Mouse (Mus musculus): ENCODE measurements around the gene Ssh2.
A peak's percentile ranks its signal among the peaks of the same experiment; 100 is the strongest.

Ssh2 gene

DNA sequence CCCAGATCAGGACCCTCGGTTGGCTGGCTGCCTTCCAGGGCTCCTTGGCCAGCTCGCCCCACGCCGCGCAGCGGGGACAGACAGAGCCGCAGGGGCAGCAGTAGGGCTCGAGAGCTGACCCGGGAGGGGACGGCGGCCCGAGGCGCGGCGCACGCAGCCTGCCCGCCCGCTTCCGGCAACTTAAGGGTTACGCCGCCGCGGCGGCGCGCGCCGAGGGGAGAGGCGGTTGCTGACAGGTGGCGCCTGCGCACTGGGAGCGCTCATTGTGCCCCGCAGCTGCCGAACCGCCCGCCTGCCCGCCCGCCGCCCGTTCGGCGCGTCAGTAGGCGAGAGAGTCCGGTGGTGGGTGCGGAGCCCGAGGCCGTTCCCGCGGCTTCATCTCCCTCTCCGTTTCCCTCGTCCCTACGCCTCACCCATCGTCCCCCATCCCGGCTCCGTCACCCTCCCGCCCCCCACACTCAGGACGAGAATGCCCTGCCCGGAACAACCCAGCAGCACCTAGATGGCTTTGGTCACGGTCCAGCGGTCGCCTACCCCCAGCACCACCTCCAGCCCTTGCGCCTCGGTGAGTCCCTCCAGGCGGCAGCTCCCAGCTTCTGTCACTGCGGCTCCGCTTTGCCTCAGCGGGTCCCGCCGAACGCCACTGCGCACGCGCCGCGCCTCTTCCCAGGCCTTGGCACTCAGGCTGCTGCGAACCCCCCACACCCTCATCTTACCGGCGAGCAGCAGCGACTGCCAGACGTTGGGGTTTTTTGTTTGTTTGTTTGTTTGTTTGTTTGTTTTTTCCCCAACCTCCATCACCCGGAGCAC lies at the start of gene Ssh2:
Ssh2 (plus strand) TSS at position 337 of the 810 bp plus-strand sequence.
- peak; percentile 87 for DNase-seq (ENCODE audit: low read depth, low spot score)

DNA sequence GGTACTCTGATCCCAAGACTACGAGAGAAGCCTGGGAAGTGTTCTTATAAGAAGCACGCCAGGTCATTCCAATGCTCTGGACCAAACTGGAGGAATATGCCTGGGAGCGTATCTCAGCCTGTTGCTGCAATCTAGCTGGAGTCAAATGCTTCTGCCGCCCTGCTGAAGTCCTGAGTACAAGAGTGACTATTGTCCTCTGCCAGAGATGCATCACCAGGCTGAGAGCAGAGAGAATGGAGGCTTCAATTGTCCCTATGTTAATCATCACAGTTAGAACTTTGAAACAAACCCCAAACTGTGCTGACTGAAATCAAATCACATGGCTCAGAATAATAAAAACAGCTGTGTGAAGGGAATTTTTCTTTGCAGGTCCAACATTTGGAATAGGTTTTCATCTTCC lies 42.4 kb upstream of the Ssh2 start:
- no peak for DNase-seq (ENCODE audit: low read depth, low spot score)

GRCm38 (mm10) chr11:77174531-77174930 lies 41.6 kb upstream of the Ssh2 start:
- DNase-seq (ENCODE audit: low read depth, low spot score) = no peak

- DNase-seq (ENCODE audit: low read depth, low spot score) = no peak
Observed at GRCm38 (mm10) chr11:77179771-77180170, 36.3 kb upstream of the Ssh2 start.

DNA sequence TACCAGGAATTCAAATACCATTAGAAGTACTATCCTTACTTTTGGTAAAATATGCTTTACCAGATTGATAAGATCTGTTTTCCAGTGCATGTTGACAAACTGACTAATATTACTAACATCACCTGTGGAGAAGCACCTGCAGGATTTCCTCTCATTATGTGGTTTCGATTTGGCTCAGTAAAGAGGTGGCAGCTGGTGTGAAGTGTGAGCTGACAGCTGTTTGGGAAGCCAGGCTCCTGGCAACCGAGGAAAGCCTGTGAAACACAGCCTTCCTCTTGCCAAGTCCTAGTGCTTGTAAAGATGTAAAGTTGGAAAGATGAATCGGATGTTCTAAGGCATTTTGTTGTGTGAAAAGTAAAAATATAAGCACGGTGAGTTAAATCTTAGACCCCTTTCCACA lies 35.2 kb upstream of the Ssh2 start:
- peak; percentile 23 for DNase-seq (ENCODE audit: low read depth, low spot score)

DNA sequence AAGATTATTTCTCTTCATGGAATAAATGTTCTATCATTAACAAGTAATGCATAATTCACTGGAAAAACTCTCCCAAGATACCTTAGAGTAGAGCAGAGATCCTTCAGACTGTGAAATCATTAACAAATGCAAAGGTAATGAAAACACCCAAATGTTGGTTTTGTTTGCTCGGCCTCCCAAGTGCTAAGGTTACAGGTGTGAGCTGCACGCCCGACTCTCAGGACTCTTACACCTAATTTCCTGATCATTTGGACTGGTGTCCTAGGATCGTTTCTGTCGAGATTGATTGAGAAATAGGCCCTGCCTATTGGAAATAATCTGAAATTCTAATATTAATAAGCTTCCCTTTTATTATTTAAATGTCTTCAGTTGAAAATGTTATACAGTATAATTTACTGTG lies 34.6 kb upstream of the Ssh2 start:
- no peak for DNase-seq (ENCODE audit: low read depth, low spot score)

DNA sequence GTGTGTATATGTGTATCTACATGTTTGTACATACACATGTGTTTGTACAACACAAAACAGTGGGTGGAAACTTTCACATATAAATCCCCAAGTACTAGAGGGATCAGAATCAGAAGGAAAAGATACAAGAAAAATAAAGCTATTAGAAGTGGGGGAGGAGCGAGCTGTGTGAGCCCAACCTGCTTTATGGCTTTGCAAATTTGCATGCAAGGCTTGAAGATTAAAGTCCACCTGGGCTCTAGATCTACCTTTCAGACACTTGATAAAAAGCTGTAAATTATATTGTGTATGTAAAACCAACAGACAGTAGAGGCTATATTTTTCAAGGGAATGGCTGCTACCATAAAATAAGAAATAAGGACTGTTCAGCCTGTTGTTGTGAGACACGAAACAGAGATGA lies 34.0 kb upstream of the Ssh2 start:
- no peak for DNase-seq (ENCODE audit: low read depth, low spot score)

- no peak for DNase-seq (ENCODE audit: low read depth, low spot score)
Observed at GRCm38 (mm10) chr11:77182616-77183015, 33.5 kb upstream of the Ssh2 start.

GRCm38 (mm10) chr11:77184926-77185325 lies 31.2 kb upstream of the Ssh2 start:
- no peak for DNase-seq (ENCODE audit: low read depth, low spot score)

DNA sequence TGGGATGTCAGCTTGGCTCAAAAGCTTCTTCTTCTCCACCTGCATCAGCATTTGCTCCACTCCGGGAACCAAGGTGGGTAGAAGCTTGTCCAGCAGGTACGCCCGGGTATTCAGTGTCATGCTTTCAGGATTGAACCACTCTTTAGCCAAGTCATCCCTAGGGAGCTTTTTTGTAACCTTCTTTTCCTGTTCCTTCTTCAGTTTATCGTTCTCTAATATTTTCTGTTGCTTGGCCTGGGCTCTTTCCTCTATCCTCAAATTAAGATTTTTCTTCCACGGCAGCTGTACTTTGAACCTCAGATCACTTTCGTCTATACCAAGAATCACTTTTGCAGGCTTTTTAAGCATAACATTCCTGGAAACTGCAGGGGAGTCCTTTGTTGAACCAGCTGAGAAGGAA lies 27.2 kb upstream of the Ssh2 start, which contains the start of gene Efcab5:
Efcab5 (minus strand) TSS at position 101 of the 400 bp plus-strand sequence.
- DNase-seq (ENCODE audit: low read depth, low spot score) = no peak

DNA sequence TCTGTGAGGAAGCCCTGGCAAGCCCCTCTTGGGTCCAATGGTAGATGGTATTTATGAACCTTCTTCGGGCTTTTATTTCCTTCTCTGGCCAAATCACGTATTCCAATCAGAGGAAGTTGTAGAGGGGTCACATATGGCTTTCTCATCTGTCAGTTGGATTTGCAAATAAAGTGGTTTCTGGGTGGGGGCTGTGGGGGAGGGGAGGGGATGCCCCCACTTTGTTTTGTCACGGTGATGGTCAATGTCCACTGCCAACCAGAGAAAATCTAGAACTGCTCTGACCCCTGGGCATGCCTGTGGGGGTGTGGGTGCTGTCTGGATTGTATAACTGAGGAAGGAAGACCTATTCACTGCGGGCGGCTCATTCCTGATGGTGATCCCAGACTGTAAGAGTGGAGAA lies 22.7 kb upstream of the Ssh2 start:
- DNase-seq (ENCODE audit: low read depth, low spot score) = no peak

DNA sequence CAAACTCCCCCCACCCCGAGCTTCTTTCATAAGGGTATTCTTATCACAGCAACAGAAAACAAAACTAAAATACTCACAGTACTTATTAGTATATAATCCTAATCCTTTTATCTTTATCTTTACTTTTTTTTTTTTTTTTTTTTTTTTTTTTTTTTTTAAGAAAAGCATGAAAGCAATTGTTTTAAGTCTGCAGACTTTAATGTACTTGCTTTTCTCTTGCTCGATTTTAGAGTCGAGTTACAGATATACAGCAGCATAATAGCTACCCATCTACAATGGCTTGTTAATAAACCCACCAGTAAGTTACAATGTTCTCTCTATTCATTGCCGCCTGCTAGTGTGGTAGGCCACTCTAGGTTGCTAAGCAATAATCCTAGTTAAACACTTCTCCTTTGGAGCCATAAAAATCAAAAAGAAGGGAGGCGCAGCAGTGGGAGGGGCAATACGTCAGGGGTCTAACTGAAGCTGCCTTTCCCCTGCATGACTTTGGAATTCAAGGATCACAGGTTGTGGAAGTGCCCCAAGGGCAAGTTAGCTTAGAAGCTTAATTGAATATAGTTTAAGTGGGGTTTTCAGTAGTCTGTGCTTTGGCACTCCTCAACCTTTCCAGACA lies 22.0 kb upstream of the Ssh2 start:
- peak; percentile 75 for DNase-seq (ENCODE audit: low read depth, low spot score)

DNA sequence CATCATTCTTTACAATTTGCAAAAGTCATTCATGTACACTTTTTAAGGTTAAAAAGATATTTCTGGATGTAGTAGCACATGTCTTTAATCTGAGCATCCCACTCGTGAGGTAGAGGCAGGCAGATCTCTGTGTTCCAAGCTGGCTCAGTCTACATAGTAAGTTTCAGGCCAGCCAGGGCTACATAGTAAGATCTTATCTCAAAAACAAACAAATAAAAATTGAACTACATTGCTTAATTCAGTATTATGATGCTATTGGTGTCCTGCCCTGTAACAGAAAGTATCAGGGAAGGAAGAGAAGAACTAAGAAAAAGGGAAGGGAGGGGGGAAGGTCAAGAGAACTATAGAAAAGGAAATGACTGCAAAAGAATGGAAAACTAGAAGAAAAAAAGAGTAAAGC lies 21.3 kb upstream of the Ssh2 start:
- DNase-seq (ENCODE audit: low read depth, low spot score) = no peak

GRCm38 (mm10) chr11:77195360-77196109 lies 20.6 kb upstream of the Ssh2 start:
- no peak for DNase-seq (ENCODE audit: low read depth, low spot score)

DNA sequence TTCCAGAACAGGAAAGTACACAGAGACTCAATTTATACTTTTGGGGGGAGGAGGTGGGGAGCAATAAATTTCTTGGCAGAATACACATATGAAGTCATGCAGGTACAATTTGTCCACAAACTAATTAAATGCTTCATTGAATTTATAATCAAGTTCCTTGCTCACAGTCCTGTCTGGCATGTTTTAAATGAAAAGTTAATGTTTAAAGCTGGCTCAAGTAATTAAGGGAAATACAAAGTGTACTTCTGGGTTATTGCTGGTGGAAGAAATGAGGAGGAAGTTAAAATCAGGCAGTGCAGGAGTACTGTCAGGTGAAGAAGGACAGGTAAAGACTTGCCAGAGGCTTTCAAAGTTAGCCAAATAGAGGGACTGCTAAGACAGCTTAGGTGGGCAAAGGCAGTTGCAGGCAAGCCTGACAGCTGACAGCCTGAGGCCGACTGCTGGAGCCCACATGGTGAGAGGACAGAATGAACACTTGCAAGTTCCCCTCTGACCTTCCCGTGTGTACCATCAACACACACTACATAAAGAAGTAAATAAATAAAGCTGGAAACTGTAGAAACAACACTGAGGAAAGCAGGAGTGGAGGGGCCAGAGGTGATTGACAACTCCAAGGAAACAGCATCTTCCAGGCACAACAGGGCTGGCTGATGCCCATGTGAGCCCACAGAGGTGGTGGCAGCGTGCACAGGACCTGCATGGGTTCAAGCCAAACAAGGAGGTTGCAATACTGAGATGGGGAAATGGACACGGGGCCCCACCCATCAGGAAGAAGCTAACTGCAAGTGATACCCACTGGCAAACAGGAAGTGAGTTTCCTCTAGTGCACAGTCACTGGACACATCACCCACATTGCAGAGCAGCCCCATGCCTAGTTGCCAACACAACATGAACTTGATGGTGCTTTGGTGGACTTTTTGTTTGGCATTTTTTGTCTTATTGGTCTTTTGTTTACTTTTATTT lies 19.6 kb upstream of the Ssh2 start:
- no peak for DNase-seq (ENCODE audit: low read depth, low spot score)

GRCm38 (mm10) chr11:77199636-77200035 lies 16.5 kb upstream of the Ssh2 start:
- DNase-seq (ENCODE audit: low read depth, low spot score) = no peak

DNA sequence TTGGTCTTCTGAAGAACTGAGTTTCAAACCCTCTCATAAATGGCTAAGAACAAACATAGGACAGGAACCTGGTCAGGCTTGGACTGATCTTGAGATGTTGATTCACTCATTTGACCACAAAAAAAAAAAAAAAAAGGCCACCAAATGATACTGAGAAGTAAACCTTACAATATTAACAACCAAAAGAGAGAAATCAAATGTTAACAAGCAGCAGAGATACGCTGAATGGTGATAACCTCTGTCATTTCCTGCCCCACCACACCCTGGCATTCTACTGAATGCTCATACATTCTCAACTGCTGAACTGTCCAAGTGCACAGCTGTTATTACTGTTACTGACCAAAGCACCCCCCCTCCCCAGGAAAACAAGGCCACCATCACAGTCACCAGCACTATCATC lies 15.4 kb upstream of the Ssh2 start:
- DNase-seq (ENCODE audit: low read depth, low spot score) = no peak

DNA sequence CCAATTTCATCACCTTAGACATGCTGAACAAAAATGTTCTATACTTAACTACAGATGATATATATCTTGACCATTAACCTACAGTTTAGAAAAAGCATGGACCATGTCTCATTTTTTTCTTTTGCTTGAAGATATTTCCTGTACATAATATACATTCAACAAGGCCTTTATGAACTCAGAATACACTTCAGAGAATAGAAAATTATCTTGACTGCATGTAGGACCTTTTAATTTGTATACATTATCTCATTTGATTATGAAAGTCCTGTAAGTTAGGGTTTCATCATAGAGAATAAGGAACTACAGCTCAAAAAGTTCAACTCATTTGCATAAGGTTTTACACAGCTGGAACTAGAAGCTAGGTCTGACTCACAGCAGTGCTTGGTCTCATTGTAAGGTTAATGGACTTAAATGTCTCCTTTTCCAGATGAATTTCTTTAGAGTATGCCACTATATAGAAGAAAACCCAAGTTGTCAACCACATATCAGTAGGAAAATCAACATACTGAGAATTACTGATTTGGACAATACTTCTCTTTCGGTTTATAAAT lies 1.9 kb upstream of the Ssh2 start:
- DNase-seq (ENCODE audit: low read depth, low spot score) = no peak

DNA sequence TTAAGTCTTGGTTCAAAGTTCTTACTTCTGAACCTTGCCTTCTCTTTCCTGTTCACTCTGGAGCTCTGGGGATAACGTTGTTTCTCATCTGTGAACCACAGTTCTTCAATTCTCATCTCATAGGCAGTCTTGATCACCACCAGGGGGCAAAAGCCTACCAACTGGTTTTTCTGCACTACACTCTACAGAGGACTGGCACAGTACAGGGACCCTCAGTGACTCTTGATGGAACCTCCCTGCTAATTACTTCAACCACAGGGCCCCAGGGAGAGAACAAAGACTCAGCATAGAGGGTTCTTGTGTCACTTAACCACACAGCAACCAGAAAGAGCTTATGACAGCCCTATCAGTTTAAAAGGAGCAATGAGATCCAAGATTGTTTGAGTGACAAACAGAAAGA lies 1.3 kb upstream of the Ssh2 start:
- peak; percentile 52 for DNase-seq (ENCODE audit: low read depth, low spot score)

- DNase-seq (ENCODE audit: low read depth, low spot score) = peak; percentile 35
Observed at GRCm38 (mm10) chr11:77215483-77215882, 604 bp upstream of the Ssh2 start.

- DNase-seq (ENCODE audit: low read depth, low spot score) = no peak
Observed at GRCm38 (mm10) chr11:77216761-77217130, 659 bp downstream of the Ssh2 start.
